Mouse (Mus musculus) cerebellum, adult 2 months (tissue): ENCODE data around the gene Sacs.

Experiments used
- CTCF ChIP-seq: fragments of 200-500 bp; IDR thresholded peaks from 2 replicates; pipeline ENCODE4 v1.5.1; 2011; ENCODE audit warnings: low read depth, mild to moderate bottlenecking, control low read depth, low read length, moderate library complexity, borderline replicate concordance; ENCODE audit not compliant: insufficient read depth
- POLR2A ChIP-seq: fragments of 200-500 bp; IDR thresholded peaks from 2 replicates; pipeline ENCODE4 v1.6.1; 2011; ENCODE audit warnings: low read length, control low read depth, borderline replicate concordance; ENCODE audit not compliant: insufficient read depth

DNA sequence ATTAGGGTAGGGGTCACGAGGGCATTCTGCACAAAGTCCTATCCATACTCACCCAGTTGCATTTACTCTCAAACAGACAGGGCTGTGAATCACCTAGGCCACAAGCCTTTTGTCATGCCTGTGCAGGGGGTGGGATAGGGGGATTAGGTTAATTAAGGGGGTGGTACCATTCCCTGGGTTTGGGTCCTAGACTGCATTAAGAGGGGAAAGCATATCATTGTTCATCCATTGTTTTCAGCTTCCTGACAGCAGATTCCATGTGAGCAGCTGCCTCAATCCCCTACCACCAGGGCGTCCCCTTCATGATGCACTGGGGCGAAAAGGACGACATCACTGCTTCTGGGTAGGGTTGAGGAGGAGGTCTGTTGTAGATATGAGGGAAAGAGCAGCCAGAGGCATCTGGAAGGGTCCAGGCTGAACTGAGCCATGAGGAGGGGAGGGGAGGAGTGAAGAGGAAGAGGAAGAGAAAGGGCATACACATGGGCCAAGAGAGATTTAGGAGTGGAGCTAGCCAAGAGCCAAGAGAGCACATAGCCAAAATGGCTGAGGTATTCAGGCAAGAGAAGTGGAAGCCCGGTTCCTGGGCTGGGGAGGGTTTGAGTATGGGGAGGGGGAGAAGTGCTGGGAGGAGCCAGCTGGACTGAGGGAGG, 3.8 kb upstream of the Sacs start:
- TF ChIP-seq CTCF: no peak
- no peak for TF ChIP-seq POLR2A
